Mouse (Mus musculus): ENCODE data around the gene Orm3.

The Orm3 gene

DNA sequence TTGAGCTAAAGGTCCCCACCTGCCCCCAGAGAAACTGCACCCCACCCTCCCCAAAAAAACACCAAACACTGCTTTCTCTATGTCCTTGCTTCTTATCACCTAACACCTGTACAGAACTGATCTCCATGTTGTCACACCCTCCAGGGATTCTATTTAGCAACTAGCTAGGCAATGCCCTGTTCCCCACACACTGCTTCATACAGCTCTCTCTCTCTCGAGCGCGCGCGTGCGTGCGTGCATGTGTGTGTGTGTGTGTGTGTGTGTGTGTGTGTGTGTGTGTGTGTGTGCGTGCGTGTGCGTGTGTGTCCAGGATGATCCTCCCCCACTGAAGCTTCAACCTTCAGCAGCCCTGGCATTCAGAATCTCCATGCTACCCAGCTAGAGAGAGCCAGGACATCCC lies 46.1 kb downstream of the Orm3 start:
- DNase-seq (ENCODE audit: low spot score in 2 of 2): no peak

DNA sequence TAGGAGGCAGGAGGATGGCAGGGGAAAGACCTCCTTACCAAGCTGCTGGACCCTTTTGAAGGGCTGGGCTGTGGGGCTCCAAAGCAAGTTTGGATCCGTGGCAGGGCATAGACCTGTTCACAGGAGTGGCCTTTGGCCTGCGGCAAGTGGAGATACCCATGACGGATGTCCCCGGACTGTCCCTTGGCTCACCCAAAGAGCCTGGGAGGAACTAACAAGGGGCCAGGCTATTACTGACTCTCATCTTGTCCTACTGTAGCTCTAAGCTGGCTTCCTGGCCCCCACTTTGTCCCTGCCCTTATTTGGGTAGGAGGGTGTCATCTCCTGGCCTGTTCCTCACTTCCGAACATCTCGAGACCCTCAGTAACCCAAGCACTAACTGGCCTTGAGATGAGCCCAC lies 46.6 kb downstream of the Orm3 start:
- DNase-seq (ENCODE audit: low spot score in 2 of 2): no peak

DNA sequence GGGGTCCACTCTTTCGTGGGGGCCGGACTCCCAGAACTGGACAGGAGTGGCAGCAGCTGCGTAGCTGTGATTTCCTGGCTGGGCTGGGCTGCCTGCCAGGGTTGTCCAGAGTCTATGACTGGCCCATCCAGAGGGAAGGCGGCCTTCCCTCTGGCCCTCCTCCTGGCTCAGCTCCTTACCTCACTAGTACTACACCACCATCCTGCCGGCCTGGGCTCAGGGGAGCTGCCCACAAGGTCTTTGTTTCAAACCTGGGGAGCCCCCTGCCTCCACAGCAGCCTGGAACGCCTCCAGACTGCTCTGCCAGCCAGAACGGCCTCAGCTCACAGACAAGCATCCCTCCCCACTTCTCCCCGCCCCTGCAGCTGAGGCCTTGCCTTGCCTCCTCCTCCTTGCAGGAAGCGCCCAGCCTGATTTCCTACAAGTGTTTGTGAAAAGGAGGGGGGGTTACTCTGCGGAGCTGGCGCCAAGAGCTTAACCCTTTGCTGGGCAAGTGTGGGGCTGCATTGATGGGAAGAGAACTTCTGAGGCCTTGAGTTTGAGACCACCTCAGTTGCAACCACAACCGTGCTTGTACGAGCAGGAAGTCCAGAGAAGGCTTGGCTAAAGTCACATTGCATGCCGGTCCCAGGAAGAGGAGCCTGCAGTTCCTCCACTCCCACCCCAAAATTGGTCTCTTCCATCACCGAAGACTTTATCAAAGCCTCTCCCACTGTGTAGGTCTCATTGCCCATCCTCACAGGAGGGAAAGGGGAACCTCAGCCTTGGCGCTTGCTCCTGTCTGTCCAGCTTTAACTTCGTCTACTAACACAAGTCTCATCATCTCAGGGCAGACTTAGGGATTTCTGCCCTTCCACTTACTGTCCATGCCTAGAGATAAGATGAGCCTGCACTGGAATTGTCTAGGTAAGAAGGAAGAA lies 47.3 kb downstream of the Orm3 start, which contains the start of gene Akna:
Akna (minus strand) TSS at position 315 of the 920 bp plus-strand sequence.
- peak; percentile 38 to 57 for DNase-seq (ENCODE audit: low spot score in 2 of 2)

DNA sequence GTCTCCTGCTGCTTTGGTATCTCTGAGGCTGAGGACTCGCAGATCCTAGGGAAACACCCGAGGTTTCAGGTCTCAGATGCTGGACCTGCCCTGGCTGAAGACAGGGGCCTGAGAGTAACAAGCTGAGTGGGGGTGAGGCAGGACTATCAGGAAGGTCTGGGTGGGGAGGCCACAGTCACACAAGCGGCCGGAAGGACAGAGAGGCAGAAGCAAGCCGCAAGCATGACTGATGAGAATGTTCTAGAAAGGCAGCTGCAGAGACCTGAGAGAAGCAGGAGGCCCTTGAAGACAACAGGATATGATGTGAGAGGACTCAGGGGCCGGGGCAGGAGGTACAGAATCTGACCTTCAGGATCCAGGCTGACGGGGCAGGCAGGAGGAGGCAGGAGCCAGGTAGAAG lies 48.2 kb downstream of the Orm3 start:
- no peak for DNase-seq (ENCODE audit: low spot score in 2 of 2)

DNA sequence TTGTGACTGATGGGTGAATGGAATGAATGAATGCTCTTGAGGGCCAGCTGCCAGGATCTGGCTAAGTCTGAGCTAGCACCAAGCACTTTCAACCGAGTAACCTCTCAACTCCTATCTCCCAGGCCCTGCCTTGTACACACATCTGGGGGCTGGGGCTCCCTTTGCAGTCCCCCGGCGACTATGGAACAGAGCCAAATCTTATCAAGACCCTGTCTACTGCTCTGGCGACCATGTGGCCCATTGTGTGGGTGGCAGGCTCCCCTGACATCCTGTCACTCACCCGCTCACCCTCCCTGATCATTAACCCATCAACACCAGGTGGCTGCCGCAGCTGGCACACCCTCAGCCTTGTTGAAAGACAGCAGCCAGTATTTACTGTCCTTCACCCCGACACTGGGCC lies 49.1 kb downstream of the Orm3 start:
- DNase-seq (ENCODE audit: low spot score in 2 of 2): no peak

DNA sequence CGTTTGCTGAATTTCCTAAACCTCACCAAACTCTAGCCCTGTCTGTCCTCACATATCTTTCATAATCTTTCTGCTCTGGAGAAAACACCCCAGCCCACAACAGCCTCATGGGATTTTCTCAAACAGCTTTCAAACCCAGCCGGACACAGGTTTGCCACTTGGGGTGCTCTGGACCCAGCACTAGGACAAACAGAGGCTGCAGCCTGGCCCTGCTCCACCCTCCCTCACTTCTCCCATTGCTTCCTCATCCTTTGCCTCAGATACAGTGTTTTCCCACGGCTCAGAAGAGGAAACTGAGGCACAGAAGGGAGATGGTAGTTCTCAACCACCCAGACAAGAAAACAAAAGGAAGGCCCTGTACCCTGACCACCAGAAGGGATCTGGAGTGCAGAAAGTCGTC lies 49.7 kb downstream of the Orm3 start:
- DNase-seq (ENCODE audit: low spot score in 2 of 2): no peak

DNA sequence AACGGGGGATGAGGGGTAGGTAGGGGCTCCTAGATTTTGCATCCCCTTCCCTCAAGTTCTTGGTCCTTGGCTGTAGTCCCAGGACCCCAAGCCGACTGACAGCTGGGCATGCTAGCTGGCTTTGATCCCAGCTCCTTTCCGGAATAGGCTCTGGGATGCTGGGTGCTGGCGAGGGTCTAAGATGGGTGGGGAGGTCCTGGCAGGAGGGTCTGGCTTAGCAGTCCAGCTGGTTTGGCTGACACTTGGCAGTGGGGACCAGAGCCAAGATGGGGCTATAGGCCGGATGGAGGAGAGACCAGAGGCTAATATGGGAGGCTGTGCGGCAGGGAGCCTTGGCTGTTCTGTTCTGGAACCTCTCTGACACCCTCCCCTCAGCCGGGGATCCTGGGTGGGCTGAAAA lies 52.3 kb downstream of the Orm3 start:
- DNase-seq (ENCODE audit: low spot score in 2 of 2): no peak

DNA sequence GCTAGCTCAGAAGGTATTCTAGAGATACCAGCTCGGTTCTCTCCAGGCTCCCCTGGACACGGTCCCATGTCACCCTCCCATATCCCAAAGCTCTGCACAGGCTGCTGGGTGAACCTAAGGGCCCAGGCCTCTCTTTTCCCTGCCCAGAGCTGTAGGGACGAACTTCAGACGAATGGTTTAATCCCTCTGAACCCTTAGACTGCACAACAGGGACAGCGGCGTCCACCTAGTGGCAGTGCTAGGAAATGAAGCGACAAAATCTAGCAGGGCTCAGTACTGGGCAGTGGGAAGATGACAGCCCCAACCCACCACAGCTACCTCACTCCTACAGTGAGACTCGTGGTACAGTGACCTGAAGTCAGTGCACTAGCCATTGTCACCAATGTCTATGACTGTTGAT lies 52.7 kb downstream of the Orm3 start:
- peak; percentile 35 to 41 for DNase-seq (ENCODE audit: low spot score in 2 of 2)

Measured in frontal cortex, postnatal 25 days (tissue).